Mouse (Mus musculus): ENCODE results near the gene Olfr328. TPM values are rescaled to one million over a fixed set of nuclear protein-coding genes. Genes with fewer than 3 reads are reported as not detected.

Olfr328 gene
- not detected in 2 replicates for polyA plus RNA-seq (2012)

DNA sequence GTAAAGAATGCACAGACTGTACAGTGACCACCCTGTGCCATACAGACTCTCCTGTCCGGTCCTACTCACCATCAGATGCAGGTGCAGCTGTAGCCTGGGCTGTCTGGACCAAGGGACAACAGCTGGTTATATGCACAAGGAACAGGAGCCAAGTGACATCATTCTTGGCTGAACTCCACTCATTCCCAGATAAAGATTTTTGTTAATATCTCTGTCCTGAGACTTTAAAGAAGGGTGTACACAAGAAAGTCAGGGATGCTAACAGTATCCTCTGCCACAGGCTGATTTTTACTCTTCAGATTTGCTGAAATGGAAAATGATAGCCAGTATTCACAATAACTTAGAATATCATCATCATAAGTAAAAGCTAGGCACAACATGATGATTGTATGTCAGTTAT, at the start of gene Olfr328:
Olfr328 (minus strand) TSS at position 101 of the 400 bp plus-strand sequence.
- no peak within 1 kb of the TSS for H3K4me3 ChIP-seq (replicated peaks)
- no peaks in the 10 kb centered on the region for H3K9me3 ChIP-seq (ENCODE audit: control insufficient read depth, low read length)
- TF ChIP-seq TAL1 (IDR thresholded peaks at IDR 0.05; ENCODE audit: low read length), result no peak
- TF ChIP-seq GATA1 (IDR thresholded peaks at IDR 0.05; ENCODE audit: low read length), result no peak
- no peaks in the 10 kb centered on the region for H3K4me1 ChIP-seq (ENCODE audit: control insufficient read depth)
- H3K27me3 ChIP-seq (ENCODE audit: control insufficient read depth), result no peaks in the 10 kb centered on the region
- no peaks in the 10 kb centered on the region for H3K36me3 ChIP-seq (ENCODE audit: control insufficient read depth)

GRCm38 (mm10) chr11:58605228-58605627, 49.8 kb upstream of the Olfr328 start:
- Histone ChIP-seq H3K9me3 (ENCODE audit: control insufficient read depth, low read length) (no peaks in the 10 kb centered on the region), H3K27me3 (ENCODE audit: control insufficient read depth) (no peaks in the 10 kb centered on the region), H3K4me3 (replicated peaks) (no peak overlapping the region), H3K4me1 (ENCODE audit: control insufficient read depth) (peaks cover 4% of the 10 kb centered on the region; the same call in 1 of the 2 replicates), H3K36me3 (ENCODE audit: control insufficient read depth) (no peaks in the 10 kb centered on the region)
- no peak for TF ChIP-seq TAL1 (IDR thresholded peaks at IDR 0.05; ENCODE audit: low read length)
- TF ChIP-seq GATA1 (IDR thresholded peaks at IDR 0.05; ENCODE audit: low read length), result no peak

GRCm38 (mm10) chr11:58604688-58605087, 49.3 kb upstream of the Olfr328 start:
- no peaks in the 10 kb centered on the region for H3K27me3 ChIP-seq (ENCODE audit: control insufficient read depth)
- TF ChIP-seq TAL1 (IDR thresholded peaks at IDR 0.05; ENCODE audit: low read length) (no peak), GATA1 (IDR thresholded peaks at IDR 0.05; ENCODE audit: low read length) (no peak)
- H3K4me3 ChIP-seq (replicated peaks), result no peak overlapping the region
- no peaks in the 10 kb centered on the region for H3K9me3 ChIP-seq (ENCODE audit: control insufficient read depth, low read length)
- no peaks in the 10 kb centered on the region for H3K36me3 ChIP-seq (ENCODE audit: control insufficient read depth)
- peaks cover 4% of the 10 kb centered on the region; the same call in 1 of the 2 replicates for H3K4me1 ChIP-seq (ENCODE audit: control insufficient read depth)

DNA sequence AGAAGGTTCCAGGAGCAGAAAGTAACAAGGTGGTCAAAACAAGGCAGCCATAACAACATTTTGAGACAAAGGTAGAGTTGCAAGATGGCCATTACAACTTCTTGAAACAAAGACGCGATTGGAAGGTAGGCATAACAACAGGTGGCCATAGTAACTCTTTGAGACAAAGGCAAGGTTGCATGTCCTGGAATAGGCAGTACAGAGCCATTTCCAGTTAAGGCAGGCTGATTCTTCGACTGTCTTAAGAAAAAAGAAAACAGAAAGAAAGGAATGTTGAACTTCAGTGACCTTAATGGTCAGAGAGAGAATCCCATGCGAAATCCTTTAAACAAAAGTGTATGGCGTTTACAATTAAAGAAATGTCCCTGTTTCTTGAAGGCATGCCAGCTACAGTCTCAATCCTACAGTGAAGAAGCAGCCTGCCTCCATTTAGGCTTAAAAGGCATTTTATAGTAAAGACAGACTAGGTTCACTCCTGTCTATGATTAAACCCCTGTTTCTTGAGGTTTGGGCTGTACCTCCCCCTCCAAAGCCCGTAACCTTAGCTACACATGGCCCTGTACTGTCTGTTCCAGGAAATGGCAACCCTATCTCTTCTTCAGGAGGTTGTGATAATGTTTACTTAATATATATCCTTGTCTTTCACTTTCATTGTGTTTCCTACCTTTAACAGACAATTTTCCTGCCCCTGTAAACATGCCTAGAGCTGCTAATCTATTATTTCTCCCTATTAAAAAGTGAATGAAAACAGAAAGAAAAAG, 47.5 kb upstream of the Olfr328 start:
- Histone ChIP-seq H3K36me3 (ENCODE audit: control insufficient read depth) (no peaks in the 10 kb centered on the region), H3K27me3 (ENCODE audit: control insufficient read depth) (no peaks in the 10 kb centered on the region), H3K9me3 (ENCODE audit: control insufficient read depth, low read length) (no peaks in the 10 kb centered on the region), H3K4me1 (ENCODE audit: control insufficient read depth) (peaks cover 4% of the 10 kb centered on the region), H3K4me3 (replicated peaks) (no peak overlapping the region)
- TF ChIP-seq GATA1 (IDR thresholded peaks at IDR 0.05; ENCODE audit: low read length) (no peak), TAL1 (IDR thresholded peaks at IDR 0.05; ENCODE audit: low read length) (no peak)

DNA sequence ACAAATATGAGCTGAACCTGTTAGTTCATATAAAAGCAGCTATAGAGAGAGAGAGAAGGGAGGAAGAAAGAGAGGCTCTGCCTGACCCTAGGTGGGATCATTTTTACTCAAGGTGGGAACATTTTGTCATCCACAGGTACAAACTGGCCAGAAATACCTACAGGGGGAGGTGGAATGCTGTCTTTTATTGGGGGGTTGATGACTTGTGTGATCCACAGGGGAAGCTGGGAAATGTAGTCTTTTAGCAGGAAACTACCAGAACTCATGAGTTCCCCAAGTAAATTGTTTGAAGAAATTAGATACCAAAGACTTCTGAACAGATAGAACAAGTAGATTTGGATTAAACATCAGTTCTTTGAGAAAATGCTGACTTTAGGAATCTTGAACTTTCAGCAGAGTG, 46.6 kb upstream of the Olfr328 start:
- Histone ChIP-seq H3K36me3 (ENCODE audit: control insufficient read depth) (no peaks in the 10 kb centered on the region), H3K9me3 (ENCODE audit: control insufficient read depth, low read length) (no peaks in the 10 kb centered on the region), H3K4me1 (ENCODE audit: control insufficient read depth) (peaks cover 4% of the 10 kb centered on the region), H3K4me3 (replicated peaks) (no peak overlapping the region), H3K27me3 (ENCODE audit: control insufficient read depth) (no peaks in the 10 kb centered on the region)
- TF ChIP-seq GATA1 (IDR thresholded peaks at IDR 0.05; ENCODE audit: low read length) (no peak), TAL1 (IDR thresholded peaks at IDR 0.05; ENCODE audit: low read length) (no peak)

DNA sequence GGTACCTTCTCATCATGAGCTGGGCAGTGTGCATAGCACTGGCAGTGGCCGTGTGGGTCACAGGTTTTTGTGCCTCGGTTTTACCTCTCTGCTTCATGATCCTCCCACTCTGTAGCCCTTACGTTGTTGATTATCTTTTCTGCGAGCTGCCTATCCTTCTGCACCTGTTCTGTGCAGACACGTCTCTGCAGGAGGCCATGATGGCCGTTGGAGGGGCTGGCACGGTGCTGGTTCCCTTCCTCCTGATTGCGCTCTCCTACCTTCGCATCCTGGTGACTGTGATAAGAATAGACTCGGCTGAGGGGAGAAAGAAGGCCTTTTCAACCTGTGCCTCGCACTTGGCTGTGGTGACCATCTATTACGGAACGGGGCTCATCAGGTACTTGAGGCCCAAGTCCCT, 42.4 kb upstream of the Olfr328 start:
- H3K27me3 ChIP-seq (ENCODE audit: control insufficient read depth), result no peaks in the 10 kb centered on the region
- no peaks in the 10 kb centered on the region; the same call in none of the 2 replicates for H3K4me1 ChIP-seq (ENCODE audit: control insufficient read depth)
- no peak overlapping the region for H3K4me3 ChIP-seq (replicated peaks)
- H3K9me3 ChIP-seq (ENCODE audit: control insufficient read depth, low read length), result no peaks in the 10 kb centered on the region
- no peaks in the 10 kb centered on the region for H3K36me3 ChIP-seq (ENCODE audit: control insufficient read depth)
- TF ChIP-seq TAL1 (IDR thresholded peaks at IDR 0.05; ENCODE audit: low read length), result peak; percentile 37; the same call in 2 of the 3 replicates
- TF ChIP-seq GATA1 (IDR thresholded peaks at IDR 0.05; ENCODE audit: low read length), result no peak

DNA sequence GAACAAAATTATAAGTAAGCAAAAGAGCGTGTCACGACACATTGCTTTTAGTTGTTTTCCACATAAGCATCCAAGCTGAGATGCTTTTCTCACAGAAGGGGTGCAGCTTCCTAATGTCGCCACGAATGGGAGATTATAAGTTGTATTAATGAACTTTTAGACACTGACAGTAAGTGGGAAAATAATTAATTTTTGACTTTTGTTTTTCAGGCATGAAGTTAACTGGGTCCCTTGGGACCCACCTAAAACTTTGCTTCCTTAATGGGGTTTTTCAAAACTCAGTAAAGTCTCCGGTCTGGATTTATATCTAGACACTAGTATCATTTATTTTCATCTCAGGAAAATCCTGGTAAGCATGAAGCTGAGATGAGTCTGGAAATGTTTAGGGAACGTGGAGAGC, 39.4 kb upstream of the Olfr328 start, which contains the start of gene Olfr324:
Olfr324 (plus strand) TSS at position 301 of the 400 bp plus-strand sequence.
- H3K27me3 ChIP-seq (ENCODE audit: control insufficient read depth), result no peaks in the 10 kb centered on the region
- no peak for TF ChIP-seq TAL1 (IDR thresholded peaks at IDR 0.05; ENCODE audit: low read length)
- TF ChIP-seq GATA1 (IDR thresholded peaks at IDR 0.05; ENCODE audit: low read length), result no peak
- no peak within 1 kb of the TSS for H3K4me3 ChIP-seq (replicated peaks)
- H3K36me3 ChIP-seq (ENCODE audit: control insufficient read depth), result no peaks in the 10 kb centered on the region
- no peaks in the 10 kb centered on the region for H3K9me3 ChIP-seq (ENCODE audit: control insufficient read depth, low read length)
- H3K4me1 ChIP-seq (ENCODE audit: control insufficient read depth), result no peaks in the 10 kb centered on the region; the same call in 1 of the 2 replicates

DNA sequence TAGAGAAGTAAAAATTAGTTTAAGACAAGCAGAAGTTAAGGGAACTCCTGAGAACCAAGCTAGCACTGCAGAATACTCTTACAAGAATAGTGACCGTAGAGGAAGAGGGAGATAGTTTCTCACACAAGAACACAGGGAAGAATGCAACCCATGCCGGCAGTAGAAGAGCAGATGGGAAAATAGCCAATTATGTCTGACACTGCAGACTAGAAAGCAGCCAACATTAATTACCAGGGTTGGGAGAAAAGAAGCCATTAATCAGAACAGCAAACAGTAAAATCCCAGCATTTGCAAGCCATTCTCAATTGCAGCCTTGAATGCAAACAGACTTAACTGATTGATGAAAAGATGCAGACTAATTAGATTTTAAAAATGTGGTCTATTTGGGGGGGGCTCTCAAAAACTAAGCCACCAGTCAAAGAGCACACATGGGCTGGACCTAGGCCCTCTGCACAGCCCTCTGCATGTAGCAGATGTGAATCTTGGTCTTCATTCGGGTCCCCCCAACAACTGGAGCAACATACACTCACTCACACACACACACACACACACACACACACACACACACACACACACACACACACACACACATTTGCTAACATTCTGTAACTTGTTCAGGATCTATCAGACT, 33.3 kb upstream of the Olfr328 start:
- TF ChIP-seq TAL1 (IDR thresholded peaks at IDR 0.05; ENCODE audit: low read length) (no peak), GATA1 (IDR thresholded peaks at IDR 0.05; ENCODE audit: low read length) (no peak)
- H3K36me3 ChIP-seq (ENCODE audit: control insufficient read depth), result no peaks in the 10 kb centered on the region
- H3K4me3 ChIP-seq (replicated peaks), result no peak overlapping the region
- peaks cover 17% of the 10 kb centered on the region for H3K4me1 ChIP-seq (ENCODE audit: control insufficient read depth)
- 0 out of 2 replicates have a peak, but pooled peaks cover 2% of the 10 kb centered on the region for H3K27me3 ChIP-seq (ENCODE audit: control insufficient read depth)
- H3K9me3 ChIP-seq (ENCODE audit: control insufficient read depth, low read length), result no peaks in the 10 kb centered on the region

DNA sequence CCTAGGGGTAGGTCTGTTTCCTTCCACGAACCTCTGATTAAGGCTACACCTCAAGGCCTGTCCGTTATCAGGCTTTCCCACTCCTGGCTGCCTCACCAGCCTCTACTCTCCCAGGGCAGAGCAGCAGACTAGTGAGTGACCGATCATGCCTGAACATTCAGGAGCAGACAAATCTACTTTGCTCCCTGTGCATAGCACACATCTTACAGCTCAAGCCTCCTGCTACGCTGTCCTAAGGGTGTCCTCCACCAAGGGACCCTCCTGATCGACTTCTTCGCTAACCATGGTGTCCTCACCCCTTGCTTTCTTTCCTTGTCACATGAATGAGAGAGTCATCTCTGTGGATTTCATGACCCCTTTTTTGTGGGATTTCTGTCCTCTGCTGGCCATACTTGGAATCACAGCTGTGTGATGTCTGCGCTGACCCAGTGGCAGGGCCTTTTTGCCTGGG, 32.5 kb upstream of the Olfr328 start:
- Histone ChIP-seq H3K9me3 (ENCODE audit: control insufficient read depth, low read length) (no peaks in the 10 kb centered on the region), H3K4me3 (replicated peaks) (peak overlapping the region; percentile 2), H3K4me1 (ENCODE audit: control insufficient read depth) (peaks cover 17% of the 10 kb centered on the region), H3K27me3 (ENCODE audit: control insufficient read depth) (0 out of 2 replicates have a peak, but pooled peaks cover 2% of the 10 kb centered on the region), H3K36me3 (ENCODE audit: control insufficient read depth) (no peaks in the 10 kb centered on the region)
- no peak for TF ChIP-seq GATA1 (IDR thresholded peaks at IDR 0.05; ENCODE audit: low read length)
- TF ChIP-seq TAL1 (IDR thresholded peaks at IDR 0.05; ENCODE audit: low read length), result 0 out of 3 replicates have a peak, but pooled peaks have one; percentile 32

All from erythroblast, embryonic 14.5 days (primary cell).